Mouse (Mus musculus) midbrain, embryonic 11.5 days (tissue): ENCODE results near the gene Orc3. TPM values are rescaled to one million over a fixed set of nuclear protein-coding genes. Genes with fewer than 3 reads are reported as not detected.

Experiments used
- polyA plus RNA-seq: library from polyadenylated mRNA; unstranded; fragments of >200 nt; fragmentation: Nextera tagmentation; extraction: Ambion mirVana; gene quantifications from 2 replicates; pipeline ENCODE4 v1.2.1, GENCODE M21; 2014

Gene Orc3
- polyA plus RNA-seq, 1 experiment from 2014 or later: 127 TPM

Other genes starting within 250 kb of the Orc3 start
- gene Akirin2, start 64.0 kb downstream of the Orc3 start, polyA plus RNA-seq: 98.7 and 100.0 TPM in 2 replicates
- 77.3 and 84.5 TPM in 2 replicates for gene Rars2, start within 50 bp of the Orc3 start, polyA plus RNA-seq
- 49.7 and 51.9 TPM in 2 replicates for gene Slc35a1, start 72.5 kb upstream of the Orc3 start, polyA plus RNA-seq
- 0.48 and 0.99 TPM in 2 replicates for gene Cfap206, start 115.3 kb upstream of the Orc3 start, polyA plus RNA-seq
- not detected in 2 replicates for gene Gm136, start 141.3 kb upstream of the Orc3 start, polyA plus RNA-seq
- gene Smim8, start 163.5 kb upstream of the Orc3 start, polyA plus RNA-seq: 46.0 and 51.8 TPM in 2 replicates